Mouse (Mus musculus): ENCODE data around the gene Vmn1r95. TPM values are rescaled to one million over a fixed set of nuclear protein-coding genes. Genes with fewer than 3 reads are reported as not detected.
"Not testable (repeated sequence)": the region's sequence is repeated elsewhere in the genome, so short reads cannot be mapped to it uniquely, and the experiment has no call there.

Vmn1r95 gene
- not detected in 2 replicates for total RNA-seq (2021)
- long read RNA-seq, experiment 1: 0 reads
- long read RNA-seq, experiment 2: 0 reads

DNA sequence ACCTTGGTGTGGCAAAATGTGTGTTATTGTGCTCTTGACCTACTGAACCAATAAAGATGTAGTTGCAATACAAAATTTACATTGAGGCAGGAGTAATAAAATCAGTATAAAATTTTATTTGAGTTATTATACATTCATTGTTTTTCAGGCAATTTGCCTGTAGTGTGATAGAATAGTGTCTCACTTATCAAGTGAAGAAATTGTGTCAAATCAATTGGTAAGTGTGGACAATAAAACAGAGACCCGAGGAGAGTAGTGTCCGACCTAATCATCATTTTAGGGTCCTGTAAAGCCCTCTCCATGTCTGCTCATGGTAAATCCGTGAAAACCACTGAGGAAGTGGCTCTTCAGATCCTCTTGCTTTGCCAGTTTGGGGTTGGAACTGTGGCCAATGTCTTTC lies at the start of gene Vmn1r95:
Gene Vmn1r95, plus strand, starts transcription at position 301 of the 400 bp plus-strand sequence.
- DNase-seq: not testable (repeated sequence)

GRCm38 (mm10) chr7:20168277-20168676 lies 25.2 kb upstream of the Vmn1r95 start, which contains the start of gene Vmn1r94:
Gene Vmn1r94 (minus strand): TSS chr7:20168377.
- not testable (repeated sequence) for DNase-seq

GRCm38 (mm10) chr7:20205507-20205906 lies 12.0 kb downstream of the Vmn1r95 start, which contains the start of gene Gm6164:
Gene Gm6164 (minus strand): TSS chr7:20205607.
- DNase-seq: not testable (repeated sequence)

DNA sequence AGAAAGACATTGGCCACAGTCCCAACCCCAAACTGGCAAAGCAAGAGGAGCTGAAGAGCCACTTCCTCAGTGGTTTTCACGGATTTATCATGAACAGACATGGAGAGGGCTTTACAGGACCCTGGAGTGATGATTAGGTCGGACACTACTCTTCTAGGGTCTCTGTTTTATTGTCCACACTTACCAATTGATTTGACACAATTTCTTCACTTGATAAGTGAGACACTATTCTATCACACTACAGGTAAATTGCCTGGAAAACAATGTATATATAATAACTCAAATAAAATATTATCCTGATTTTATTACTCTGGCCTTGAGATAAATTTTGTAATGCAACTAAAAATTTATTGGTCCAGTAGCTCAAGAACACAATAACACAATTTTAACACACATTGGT lies 40.2 kb downstream of the Vmn1r95 start, which contains the start of gene Gm4498:
Gene Gm4498, minus strand, starts transcription at position 101 of the 400 bp plus-strand sequence.
- not testable (repeated sequence) for DNase-seq

Other genes with a start within 250 kb of the Vmn1r95 start
- gene Igsf23, start 243.0 kb upstream of the Vmn1r95 start, total RNA-seq (2021): 0.41 and 0.75 TPM in 2 replicates
- not detected in 2 replicates for gene Ceacam20, start 228.3 kb upstream of the Vmn1r95 start, total RNA-seq (2021)
- not detected in 2 replicates for gene Nlrp9b, start 202.2 kb upstream of the Vmn1r95 start, total RNA-seq (2021)
- gene Vmn1r91, start 94.0 kb upstream of the Vmn1r95 start, total RNA-seq (2021): not detected in 2 replicates
- gene Gm16442, start 71.1 kb upstream of the Vmn1r95 start, total RNA-seq (2021): not detected in 2 replicates
- gene Vmn1r93, start 54.6 kb upstream of the Vmn1r95 start, total RNA-seq (2021): not detected in 2 replicates
- not detected in 2 replicates for gene Vmn1r94, start 25.3 kb upstream of the Vmn1r95 start, total RNA-seq (2021)
- not detected in 2 replicates for gene Gm6164, start 11.9 kb downstream of the Vmn1r95 start, total RNA-seq (2021)
- not detected in 2 replicates for gene Gm4498, start 40.1 kb downstream of the Vmn1r95 start, total RNA-seq (2021)
- not detected in 2 replicates for gene Gm5890, start 69.1 kb downstream of the Vmn1r95 start, total RNA-seq (2021)
- gene Gm4133, start 140.4 kb downstream of the Vmn1r95 start, total RNA-seq (2021): not detected in 2 replicates
- not detected in 2 replicates for gene Gm5728, start 181.7 kb downstream of the Vmn1r95 start, total RNA-seq (2021)
- gene Vmn1r100, start 224.2 kb downstream of the Vmn1r95 start, total RNA-seq (2021): not detected in 2 replicates
- gene Vmn1r101, start 248.9 kb downstream of the Vmn1r95 start, total RNA-seq (2021): not detected in 2 replicates